Mouse (Mus musculus): ENCODE results near the gene 1110059G10Rik.
A peak's percentile ranks its signal among the peaks of the same experiment; 100 is the strongest.

1110059G10Rik gene

DNA sequence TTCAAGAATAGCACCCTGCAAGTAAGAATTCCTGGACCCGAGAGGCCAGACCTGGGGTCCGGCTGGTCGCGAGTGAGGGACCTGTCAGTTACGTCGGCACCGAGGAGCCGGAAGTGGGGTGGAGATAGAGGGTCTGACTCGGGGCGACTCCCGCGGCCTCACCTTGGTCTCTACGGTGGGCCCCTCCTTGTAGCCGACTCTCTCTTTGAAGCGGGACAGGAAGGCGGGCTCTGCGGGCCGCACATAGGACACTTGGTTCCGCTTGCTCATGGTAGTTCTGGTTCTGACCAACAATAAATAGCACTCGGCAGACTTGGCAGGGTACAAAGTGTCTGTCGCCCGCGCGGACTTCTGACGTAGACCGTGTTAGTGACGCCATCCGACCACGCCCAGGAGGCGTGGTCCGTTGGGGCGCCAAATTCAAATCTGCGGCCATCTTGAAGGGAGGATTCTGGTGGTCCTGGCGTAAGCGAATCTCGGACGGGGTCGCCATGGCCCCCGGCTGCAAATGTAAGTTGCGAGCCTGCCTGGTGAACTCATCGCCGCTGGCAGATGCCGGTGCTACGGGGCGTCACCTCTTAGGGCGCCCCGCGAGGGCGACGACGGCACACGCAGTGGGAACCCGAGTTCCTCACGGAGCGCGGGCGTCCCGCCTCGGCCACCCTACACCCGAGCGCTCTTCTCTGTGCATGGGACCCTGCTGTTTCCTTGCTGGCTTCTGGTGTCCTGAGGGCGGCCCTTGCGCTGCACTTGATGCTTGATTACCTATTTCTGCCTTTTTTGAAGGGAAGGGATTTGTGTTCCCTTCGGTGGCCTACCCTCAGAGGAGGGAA is at the start of gene 1110059G10Rik, which contains the start of gene Kif15:
Gene 1110059G10Rik, minus strand, starts transcription at position 358 of the 833 bp plus-strand sequence.
Gene Kif15, plus strand, starts transcription at position 404 of the 833 bp plus-strand sequence.
- DNase-seq (ENCODE audit: low read depth, low spot score) = peak; percentile 94

GRCm38 (mm10) chr9:122999193-122999586 is 48.4 kb upstream of the 1110059G10Rik start:
- peak; percentile 45 for DNase-seq (ENCODE audit: low read depth, low spot score)

- DNase-seq (ENCODE audit: low read depth, low spot score) = peak; percentile 53
Observed at GRCm38 (mm10) chr9:122998406-122999192, 47.8 kb upstream of the 1110059G10Rik start.

GRCm38 (mm10) chr9:122928915-122929314 is 21.9 kb downstream of the 1110059G10Rik start:
- DNase-seq (ENCODE audit: low read depth, low spot score) = no peak

GRCm38 (mm10) chr9:122922936-122923381 is 27.8 kb downstream of the 1110059G10Rik start, which contains the start of gene Zfp105:
TSS of gene Zfp105 (plus strand) at chr9:122923072.
- DNase-seq (ENCODE audit: low read depth, low spot score) = peak; percentile 3

DNA sequence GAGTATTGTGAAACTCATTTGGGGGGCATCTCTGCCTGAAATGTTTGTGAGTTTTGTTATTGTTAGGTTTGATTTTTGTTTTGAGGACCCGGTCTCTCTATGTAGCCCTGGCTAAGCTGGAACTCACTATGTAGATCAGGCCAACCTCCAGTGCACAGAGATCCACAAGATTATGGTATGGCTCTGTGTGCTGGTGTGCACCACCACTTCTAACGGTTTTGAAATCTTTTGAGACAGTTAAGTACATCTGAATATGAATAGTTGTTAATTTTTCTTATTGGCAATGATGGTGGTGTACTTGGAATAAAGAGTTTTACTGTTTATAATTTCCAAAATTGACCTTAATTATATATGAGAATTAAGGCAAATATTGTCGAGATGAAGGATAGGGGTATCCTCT is 28.4 kb downstream of the 1110059G10Rik start:
- no peak for DNase-seq (ENCODE audit: low read depth, low spot score)

GRCm38 (mm10) chr9:122902717-122903535 is 47.9 kb downstream of the 1110059G10Rik start:
- no peak for DNase-seq (ENCODE audit: low read depth, low spot score)

- DNase-seq (ENCODE audit: low read depth, low spot score) = no peak
Observed at GRCm38 (mm10) chr9:122901047-122901446, 49.8 kb downstream of the 1110059G10Rik start.
